Mouse (Mus musculus) layer of hippocampus, adult 9-10 months (tissue): ENCODE data around the gene Aak1.

ENCODE experiments used
- DNase-seq: peaks from one replicate; pipeline ENCODE4 v3.0.0; 2022; ENCODE audit warnings: low spot score

Aak1 gene

DNA sequence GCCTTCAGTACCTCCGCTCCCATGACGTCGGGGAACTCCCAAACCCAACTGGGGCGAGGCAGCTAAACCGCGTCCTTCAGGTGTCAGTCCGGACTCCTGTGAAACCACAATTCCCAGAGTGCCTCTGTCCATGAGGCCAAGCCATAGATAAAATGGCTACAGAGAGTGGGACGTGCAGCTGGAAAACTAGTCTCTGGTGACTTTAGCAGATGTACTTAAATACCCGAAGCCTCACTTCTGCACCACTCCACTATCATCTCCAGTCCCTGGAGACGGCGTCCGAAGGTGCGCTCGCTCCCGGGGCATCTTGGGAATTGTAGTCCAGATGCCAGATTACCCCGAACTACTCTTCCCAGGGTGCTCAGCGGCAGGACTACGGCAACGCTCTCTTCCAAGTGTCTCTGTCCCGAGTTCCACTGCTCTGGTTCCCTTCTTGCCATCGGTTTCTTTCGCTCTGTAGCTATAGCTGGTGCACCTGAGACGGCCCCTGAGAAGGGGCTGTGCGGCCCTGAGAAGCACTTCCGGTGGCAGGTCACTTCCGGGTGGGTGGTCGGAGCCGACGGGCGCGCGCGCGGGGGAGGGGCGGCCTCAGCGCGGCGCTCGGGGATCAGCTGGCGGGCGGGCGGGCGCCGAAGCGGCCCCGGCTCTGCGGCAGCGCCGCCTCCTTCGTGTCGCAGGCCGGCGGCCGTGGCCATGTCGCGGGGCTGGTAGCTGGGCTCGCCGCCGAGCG, at the start of gene Aak1:
Gene Aak1 (plus strand): TSS at position 603 of the 730 bp plus-strand sequence.
- DNase-seq, result peak; percentile 93

DNA sequence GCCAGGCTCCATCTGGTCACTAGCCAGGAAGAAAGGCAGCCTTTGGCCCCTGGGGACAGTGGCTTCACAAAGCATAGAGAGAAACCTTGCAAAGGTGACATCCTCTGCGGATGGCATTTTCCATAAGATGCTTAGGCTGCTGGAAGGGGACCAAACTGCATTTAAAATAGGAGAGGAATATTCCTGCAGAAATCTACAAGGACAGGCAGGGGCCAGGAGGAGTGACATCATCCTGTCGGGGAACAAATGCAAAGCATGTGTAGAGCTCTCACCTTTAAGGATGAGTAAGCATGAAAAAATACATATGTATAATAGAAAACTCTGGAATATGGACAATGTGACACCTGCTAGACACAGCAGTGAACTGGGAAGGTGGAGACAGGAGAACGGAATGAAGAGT, 48.9 kb upstream of the Aak1 start:
- no peak for DNase-seq

DNA sequence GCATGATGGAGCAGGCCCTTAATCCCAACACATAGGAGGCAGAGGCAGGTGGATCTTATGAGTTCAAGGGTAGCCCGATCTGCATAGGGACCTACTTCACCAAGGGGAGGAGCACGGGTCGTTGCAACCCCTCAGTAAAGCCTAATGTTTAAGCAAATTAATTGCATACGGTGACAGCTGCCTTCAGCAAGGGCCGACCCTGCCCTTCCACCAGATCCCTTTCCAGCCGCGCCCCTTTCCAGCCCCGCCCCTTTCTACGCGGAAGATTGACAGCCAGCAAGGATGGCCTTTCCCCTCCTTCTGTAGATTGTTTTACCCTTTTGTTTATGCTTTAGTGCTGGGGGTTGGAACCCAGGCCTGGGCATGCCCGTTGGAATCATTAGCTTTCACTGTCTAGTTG, 47.9 kb upstream of the Aak1 start:
- DNase-seq, result no peak

DNA sequence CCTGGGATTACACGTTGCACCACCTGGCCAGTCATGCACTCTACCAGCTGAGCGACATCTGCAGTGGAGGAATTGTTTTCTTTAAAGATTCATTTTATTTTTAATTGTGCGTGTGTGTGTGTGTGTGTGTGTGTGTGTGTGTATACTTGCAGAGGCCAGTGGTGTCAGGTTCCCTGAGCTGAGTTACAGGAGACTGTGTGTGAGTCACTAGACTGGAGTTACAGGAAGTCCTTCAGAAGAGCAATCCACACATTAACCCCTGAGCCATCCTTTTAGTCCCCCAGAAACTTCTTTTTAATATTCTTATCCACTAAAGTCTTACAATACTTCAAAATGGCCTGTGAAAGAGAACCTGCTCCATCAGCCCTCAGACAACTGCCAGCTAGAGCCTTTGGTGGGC, 44.7 kb upstream of the Aak1 start:
- DNase-seq, result no peak

DNA sequence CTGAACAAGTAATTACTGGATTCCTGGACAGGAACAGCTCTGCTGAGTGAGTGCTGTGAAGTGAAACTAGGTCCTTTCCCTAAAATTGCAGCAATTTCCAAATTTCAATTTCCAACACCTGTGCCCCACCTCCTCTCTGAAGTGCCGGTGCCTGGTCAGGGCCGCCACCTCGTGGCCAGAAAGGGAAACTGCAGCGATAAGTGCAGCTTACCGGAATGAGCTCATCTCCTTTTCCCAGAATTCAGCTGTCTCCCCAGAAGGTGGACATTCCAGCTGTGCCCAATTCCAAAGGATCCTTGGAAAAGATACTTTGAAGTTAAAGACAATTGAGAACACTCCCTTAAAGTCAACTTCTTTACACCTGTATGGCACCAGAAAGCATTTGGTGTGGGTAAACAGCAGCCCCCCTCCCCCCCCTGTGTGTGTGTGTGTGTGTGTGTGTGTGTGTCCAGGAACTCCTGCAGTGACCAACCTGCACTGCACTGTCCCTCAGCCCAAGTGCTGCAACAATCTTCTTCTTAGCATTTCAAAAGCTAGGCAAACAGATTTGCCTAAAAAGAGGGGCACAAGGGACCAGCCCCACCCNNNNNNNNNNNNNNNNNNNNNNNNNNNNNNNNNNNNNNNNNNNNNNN, 42.7 kb upstream of the Aak1 start:
- DNase-seq, result peak; percentile 60

DNA sequence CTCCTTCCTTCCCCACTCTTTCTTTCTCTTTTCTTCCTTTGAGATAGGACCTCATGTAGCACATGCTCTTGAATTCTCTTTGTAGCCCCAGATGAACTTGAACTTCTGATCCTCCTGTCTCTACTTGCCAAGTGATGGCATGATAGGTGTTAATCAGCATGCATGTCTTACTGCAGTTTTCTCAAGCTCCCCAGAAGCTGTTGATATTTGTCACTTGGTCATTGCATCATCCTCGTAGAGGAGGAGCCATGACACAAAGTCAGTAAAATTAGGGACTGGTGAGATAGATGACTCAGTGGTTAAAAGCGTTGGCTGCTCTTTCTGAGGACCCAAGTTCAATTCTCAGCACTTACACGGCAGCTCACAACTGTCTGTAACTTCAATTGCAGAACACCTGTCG, 36.4 kb upstream of the Aak1 start:
- DNase-seq, result no peak

DNA sequence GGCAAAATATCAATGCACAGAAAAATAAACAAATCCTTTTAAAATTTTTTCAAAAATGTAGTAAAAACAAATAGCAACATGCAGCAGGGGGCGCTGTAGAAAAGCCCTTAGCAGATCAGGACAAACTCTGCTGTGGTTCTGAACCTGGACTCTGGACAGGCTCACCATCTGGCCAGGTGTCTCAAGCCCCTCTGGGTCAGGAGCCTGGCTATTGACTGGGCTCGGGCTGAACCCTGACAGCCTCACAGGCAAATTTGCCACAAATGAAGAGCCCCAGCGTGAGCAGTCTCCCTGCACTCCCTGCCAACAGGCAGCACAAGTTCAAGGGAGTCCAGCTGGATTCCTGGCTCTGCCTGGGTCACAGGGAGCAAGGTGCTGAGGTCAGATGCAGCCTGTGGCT, 36.0 kb upstream of the Aak1 start:
- DNase-seq, result no peak

DNA sequence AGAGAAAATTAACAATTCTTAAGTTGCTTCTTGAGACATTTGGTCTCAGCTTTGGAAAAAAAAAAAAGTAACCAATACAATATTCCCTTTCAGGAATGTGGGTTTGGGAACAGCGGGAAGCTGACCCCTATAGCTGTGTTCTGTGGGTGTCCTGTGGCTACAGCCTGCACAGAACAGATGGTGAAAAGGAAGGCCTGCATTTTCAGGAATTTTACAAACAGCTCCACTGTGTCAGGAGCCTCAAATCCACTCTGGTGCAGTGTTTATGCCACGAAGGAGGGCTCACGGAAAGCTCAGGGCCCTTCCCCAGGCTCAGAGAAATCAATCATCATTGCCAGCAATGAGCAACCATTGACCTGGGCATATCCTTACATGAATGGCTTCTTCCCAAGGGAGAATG, 34.4 kb upstream of the Aak1 start:
- DNase-seq, result no peak

DNA sequence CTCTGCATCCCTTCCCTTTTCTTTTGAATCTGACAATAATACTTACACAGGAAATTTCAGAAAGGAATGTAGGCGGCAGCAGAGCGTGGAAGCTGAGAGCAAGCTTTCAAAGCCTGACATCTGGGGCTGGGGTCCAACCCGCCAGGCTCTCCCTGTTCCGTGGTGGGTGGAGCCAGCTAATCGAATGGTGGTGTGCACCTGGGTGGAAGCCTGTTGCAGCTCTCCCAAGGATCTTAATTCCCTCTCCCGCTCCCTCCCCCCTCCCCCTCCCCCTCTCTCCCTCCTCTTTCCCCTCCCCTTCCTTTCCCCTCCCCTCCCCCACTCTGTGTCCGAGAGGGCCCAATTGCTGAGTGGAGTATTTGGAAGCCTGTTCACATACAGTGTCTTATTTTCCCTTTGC, 33.9 kb upstream of the Aak1 start:
- DNase-seq, result no peak

DNA sequence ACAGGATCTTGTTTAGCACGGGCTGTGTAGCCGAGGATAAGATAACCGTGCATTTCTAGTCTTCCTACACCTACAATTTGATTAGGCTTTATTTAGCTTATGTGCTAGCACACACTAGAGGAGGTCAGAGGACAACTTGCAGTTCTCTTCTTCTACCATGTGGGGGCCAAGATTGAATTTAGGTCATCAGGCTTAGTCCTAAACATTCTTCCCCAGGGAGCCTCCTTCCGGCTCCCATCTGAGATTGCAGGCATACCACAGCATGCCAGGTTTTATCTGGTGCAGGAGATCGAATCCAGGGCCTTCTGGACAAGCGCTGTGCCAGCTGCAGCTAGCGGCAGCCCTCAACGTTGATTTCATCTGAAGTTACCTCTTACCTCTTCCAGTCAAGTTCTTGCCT, 32.7 kb upstream of the Aak1 start:
- no peak for DNase-seq

DNA sequence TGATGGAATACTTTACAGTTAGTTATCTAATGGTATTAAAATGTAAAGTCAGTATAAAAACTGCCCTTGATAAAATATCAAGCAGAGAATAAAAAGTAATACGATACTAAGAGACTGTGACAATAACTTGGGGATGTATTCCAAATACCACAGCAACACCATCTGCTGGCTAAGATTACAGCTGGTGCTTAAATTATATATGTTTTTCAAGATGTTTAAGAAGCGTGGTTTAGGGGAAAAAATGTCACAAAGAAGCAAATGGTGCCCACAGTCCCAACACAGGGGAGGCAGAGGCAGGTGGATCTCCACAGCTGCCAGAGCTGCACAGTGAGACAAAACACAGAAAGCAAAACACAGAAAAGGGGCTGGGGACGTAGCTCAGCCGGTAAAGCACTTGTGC, 30.4 kb upstream of the Aak1 start:
- DNase-seq, result no peak

DNA sequence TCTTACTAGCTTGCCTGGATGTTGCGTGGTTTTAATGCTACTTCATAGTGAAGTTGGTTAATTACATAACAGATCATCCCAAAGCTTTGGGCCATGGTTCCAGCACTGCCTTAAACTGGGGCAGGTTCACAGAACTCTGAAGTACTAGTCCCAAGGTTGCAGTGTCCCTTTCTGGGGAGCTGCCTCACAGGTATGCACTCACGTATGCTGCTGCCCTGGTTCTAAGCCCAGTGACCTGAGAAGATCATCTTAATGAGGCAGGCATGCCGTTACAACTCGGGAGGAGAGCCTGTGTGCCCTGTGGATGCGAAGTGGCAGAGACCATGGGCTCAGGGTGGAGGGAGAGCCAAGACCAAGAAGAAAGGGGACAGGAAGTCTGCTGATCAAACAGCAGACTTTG, 29.4 kb upstream of the Aak1 start:
- no peak for DNase-seq

DNA sequence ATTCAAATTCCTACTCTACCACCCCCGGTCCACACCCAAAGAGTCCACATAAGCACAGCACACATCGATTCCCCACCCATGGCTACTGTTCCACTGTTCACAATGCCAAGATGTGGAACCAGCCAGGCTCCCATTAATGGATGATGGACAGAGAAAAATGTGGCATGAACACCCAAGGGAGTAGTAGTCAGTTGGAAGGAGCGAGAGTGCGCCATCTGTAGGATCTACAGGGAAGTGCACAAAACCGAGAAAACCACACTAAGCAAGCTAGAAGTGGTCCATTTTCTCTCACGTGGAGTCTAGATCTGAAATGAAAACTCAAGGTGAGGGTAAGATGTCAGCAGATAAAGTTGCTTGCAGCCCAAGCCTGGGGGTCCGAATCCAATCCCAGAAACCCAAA, 28.6 kb upstream of the Aak1 start:
- DNase-seq, result no peak

DNA sequence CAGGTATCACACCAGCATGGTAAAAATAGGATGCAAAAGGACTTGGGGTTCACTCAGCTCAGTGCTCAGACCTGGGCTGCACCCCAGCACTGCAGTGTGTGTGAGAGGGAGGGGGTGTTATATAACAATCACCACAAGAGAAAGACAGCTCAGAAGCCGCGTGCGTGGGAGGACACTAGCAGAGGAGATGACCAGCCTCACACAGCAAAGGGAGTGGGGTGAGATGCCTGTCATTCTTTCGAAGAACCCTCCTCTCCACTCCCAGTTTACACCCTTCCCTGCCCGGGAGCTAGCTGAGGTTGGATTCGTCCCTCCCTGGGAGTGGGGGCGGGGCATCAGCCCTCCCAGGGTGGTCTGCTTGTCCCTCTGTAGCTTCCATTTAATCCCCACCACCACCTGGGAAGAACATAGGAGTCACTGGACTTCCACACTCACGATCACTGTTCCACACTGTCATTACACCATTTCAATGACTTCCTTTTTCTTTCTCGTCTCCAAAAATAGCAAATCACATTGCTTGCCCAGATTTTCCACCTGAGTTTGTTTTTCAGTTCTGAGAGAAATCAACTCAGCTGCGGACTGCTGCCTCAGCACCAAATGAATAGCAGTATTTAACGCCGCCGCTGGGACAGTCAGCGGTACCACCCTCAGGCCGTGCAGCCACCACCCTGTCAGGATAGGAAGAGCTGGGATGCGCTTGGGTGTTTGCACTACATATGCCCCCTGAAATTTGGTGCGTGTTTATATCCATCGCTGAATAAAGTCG, 26.8 kb upstream of the Aak1 start:
- DNase-seq, result peak; percentile 59

DNA sequence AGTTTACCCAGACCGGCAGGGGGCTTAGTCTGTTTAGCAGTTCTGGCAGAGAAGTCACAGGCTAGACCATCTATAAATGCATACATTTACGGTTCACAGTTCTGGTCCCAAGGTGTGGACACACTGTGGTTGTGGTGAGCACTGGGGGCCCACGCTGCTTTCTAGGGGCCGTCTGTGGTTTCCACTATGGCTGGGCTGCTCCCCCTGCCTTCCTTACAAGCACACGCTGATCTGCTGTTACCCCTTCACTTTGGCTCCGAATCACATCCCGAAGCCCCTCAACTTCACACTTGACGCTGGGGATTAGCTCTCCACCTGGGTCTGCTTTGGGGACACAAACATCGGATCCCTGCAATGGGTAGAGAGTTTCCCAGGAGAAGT, 26.3 kb upstream of the Aak1 start:
- DNase-seq, result no peak

DNA sequence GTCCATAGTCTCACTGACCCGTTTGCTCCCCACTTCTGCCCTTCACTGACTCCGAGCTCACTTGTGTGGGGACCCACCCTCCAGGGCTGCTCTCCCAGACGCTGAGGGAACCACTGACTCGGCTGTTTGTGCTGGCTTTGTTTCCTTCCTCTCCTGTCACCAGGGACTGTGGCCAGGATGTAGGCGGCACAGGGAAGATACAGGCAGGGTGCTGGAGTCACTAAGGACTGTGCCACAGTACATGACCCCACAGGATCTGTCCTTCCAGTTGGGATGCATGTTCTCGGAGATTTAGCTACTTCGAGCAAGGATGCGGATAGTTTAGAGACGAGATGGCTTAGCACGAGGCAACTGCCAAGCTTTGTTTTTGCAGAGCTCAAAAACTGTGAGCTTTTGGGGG, 25.5 kb upstream of the Aak1 start:
- no peak for DNase-seq

DNA sequence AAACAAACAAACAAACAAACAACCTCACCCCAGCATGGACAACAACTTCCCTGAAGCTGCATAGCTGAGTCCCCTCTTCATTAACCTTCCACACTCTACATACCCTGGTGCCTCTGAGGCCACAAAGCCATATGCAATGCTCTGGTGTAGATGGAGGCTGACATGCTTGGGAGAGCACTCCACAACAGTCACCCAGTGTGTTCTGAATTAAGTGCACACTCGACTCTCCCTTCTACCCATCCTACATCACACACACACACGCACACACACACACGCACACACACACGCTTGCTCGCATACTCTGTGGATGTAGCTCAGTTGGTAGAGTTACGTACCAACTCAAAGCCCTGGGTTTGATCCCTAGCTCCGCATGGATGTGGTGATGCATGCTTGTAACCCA, 24.9 kb upstream of the Aak1 start:
- no peak for DNase-seq

DNA sequence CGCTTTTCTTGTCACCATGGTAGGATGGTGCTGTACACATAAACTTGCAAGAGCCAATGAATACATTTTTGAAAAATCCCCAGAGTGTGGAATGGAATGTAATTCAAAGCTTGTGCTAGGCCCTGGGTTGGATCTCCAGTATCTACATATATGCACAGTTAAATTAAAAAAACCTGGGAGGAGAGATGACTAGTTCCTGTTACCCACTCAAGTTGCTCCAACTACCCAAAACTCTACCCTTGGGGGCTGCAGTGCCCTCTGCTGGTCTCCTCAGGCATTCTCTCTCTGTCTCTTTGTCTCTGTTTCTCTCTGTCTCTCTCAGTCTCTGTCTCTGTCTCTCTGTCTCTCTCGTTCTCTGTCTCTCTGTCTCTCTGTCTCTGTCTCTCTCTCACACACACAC, 21.9 kb upstream of the Aak1 start:
- no peak for DNase-seq

DNA sequence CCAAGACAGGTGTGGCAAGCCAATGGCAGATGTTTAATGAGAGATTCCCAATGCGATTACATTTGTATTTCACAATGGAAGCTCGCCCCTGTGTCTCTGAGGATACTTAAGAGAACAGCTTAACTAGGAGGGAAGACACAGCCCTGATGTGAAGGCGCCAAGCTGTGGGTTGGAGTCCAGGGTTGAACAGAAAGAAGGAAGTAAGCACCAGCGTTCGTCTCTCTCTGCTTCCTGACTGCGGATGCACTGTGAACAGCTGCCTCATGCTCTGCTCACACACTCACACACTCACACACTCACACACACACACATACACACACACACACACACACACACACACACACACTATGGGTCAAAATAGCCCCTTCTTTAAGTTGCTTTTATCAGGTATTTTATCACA, 19.5 kb upstream of the Aak1 start:
- DNase-seq, result no peak

DNA sequence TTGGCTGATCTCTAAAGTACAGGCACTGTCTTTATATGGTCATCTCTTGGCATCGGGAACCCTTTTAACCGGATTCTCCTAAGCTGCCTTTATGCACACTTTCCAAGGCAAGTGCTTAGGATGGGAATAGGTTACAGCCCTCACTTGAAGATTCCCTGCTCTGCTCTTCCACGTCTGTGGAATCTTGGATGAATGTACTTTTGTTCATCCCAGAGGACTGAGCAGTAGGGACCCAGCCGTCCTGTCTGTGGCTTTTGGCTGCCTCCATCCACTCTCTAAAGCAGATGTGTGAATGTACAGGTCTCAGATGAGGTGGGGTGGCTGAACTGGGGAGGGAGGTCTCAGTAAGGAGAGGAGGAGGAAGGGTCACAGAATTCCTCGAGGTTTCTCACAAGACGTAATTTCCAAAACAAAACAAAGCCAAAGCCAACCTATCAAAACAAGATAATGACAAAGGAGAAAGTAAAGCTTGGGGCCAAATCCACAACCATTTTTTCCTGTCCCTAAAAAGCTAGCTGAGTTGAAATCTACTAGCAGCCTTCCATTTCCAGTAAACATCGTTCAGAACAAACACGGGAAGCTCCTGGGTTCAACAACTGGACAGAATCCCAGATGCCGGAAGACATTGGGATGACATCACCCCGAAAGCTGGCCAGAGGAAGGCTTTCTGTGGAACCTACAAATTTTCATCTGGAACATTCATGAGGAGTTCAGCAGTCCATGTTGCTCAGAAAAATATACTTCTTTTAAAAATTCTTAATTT, 18.4 kb upstream of the Aak1 start:
- no peak for DNase-seq

DNA sequence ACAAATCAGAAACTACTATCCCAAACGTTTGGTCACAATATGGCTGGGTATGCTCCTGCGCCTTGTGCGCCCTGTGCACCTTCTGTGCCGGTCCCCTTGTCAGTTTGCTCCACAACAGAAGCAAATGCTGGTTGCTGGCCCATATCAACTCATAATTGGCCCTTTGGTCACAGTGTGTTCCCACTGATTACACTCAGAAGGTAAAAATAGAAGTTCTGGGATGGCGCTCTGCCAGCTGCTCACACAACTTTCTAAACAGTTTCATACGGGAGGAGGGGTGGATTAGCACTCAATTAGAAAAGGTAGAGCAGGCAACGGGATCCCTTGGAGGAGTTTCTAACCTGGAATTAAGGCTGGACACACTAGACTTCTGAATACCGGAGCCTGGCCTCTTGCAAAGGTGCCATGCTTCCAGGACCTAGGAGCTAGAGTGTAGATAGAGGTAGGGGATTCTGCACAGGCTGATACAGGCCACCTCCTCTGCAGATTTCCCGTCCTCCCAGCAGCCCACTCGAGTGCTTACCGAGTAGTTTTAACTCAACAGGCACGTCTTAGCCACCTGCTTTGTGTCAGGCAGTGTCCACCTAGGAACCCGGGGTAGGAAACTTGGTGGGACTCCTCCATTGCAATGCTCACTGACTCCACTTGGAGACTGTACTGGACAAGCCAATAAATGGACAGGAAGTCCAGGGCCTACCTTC, 16.4 kb upstream of the Aak1 start:
- no peak for DNase-seq

DNA sequence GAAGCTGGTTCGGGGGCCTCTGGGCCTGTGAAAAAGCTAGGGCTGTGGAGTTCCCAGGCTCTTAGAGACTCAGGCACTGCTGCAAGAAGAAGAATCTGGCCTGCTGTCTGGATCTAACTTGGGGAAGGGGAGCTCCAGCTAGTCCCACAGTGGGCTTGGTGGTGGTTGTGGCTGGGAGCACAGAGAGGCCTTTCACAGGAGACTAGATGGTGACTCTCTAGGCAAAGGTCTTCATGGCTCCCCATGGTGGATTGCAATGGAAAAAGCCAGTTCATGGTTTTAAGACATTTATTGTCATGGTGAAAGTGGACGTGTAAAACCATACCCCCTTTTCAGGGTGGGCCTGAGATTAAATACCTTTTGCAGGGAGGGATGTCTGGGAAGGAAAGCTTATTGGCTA, 10.2 kb upstream of the Aak1 start:
- no peak for DNase-seq
